Mouse (Mus musculus): ENCODE results near the gene Zc3h6.

Zc3h6 gene

GRCm38 (mm10) chr2:129024820-129025219 lies 57.6 kb downstream of the Zc3h6 start:
- no peak for DNase-seq (ENCODE audit: low read depth in 2 of 2, low spot score in 2 of 2)

- no peak for DNase-seq (ENCODE audit: low read depth in 2 of 2, low spot score in 2 of 2)
Observed at GRCm38 (mm10) chr2:129035381-129035780, 68.2 kb downstream of the Zc3h6 start.

GRCm38 (mm10) chr2:129038426-129038936 lies 71.3 kb downstream of the Zc3h6 start:
- DNase-seq (ENCODE audit: low read depth in 2 of 2, low spot score in 2 of 2), result no peak

- no peak for DNase-seq (ENCODE audit: low read depth in 2 of 2, low spot score in 2 of 2)
Observed at GRCm38 (mm10) chr2:129038937-129039631, 71.9 kb downstream of the Zc3h6 start.

GRCm38 (mm10) chr2:129040567-129040966 lies 73.4 kb downstream of the Zc3h6 start:
- no peak for DNase-seq (ENCODE audit: low read depth in 2 of 2, low spot score in 2 of 2)

- DNase-seq (ENCODE audit: low read depth in 2 of 2, low spot score in 2 of 2), result no peak
Observed at GRCm38 (mm10) chr2:129046172-129046845, 79.1 kb downstream of the Zc3h6 start.

GRCm38 (mm10) chr2:129046846-129047196 lies 79.6 kb downstream of the Zc3h6 start:
- DNase-seq (ENCODE audit: low read depth in 2 of 2, low spot score in 2 of 2), result no peak

GRCm38 (mm10) chr2:129047811-129048210 lies 80.6 kb downstream of the Zc3h6 start, which contains the start of gene Vinac1:
Gene Vinac1 (minus strand): TSS chr2:129048172.
- DNase-seq (ENCODE audit: low read depth in 2 of 2, low spot score in 2 of 2), result no peak

- DNase-seq (ENCODE audit: low read depth in 2 of 2, low spot score in 2 of 2), result no peak
Observed at GRCm38 (mm10) chr2:129052451-129052983, 85.3 kb downstream of the Zc3h6 start.

GRCm38 (mm10) chr2:129055741-129056140 lies 88.5 kb downstream of the Zc3h6 start:
- no peak for DNase-seq (ENCODE audit: low read depth in 2 of 2, low spot score in 2 of 2)

- peak; percentile 7 to 24 for DNase-seq (ENCODE audit: low read depth in 2 of 2, low spot score in 2 of 2)
Observed at GRCm38 (mm10) chr2:129056597-129056996, 89.4 kb downstream of the Zc3h6 start.

- no peak for DNase-seq (ENCODE audit: low read depth in 2 of 2, low spot score in 2 of 2)
Observed at GRCm38 (mm10) chr2:129057256-129057655, 90.1 kb downstream of the Zc3h6 start.

GRCm38 (mm10) chr2:129057920-129058361 lies 90.7 kb downstream of the Zc3h6 start:
- DNase-seq (ENCODE audit: low read depth in 2 of 2, low spot score in 2 of 2), result no peak

GRCm38 (mm10) chr2:129061456-129062059 lies 94.4 kb downstream of the Zc3h6 start:
- DNase-seq (ENCODE audit: low read depth in 2 of 2, low spot score in 2 of 2), result no peak

- peak; percentile 51 to 66 for DNase-seq (ENCODE audit: low read depth in 2 of 2, low spot score in 2 of 2)
Observed at GRCm38 (mm10) chr2:129065437-129066282, 98.5 kb downstream of the Zc3h6 start, which contains the start of gene Ttl. Gene Ttl (plus strand): TSS chr2:129065942.

GRCm38 (mm10) chr2:129066326-129066725 lies 99.1 kb downstream of the Zc3h6 start:
- peak; percentile 15 to 42 for DNase-seq (ENCODE audit: low read depth in 2 of 2, low spot score in 2 of 2)

All from CD8-positive naive resting alpha-beta T cell, adult 2 months (primary cell).